Mouse (Mus musculus): ENCODE data around the gene Gm10065. TPM values are rescaled to one million over a fixed set of nuclear protein-coding genes. Genes with fewer than 3 reads are reported as not detected.
A peak's percentile ranks its signal among the peaks of the same experiment; 100 is the strongest.

Gm10065 gene
- polyA plus RNA-seq, 1 experiment from 2014 or later, result not detected

DNA sequence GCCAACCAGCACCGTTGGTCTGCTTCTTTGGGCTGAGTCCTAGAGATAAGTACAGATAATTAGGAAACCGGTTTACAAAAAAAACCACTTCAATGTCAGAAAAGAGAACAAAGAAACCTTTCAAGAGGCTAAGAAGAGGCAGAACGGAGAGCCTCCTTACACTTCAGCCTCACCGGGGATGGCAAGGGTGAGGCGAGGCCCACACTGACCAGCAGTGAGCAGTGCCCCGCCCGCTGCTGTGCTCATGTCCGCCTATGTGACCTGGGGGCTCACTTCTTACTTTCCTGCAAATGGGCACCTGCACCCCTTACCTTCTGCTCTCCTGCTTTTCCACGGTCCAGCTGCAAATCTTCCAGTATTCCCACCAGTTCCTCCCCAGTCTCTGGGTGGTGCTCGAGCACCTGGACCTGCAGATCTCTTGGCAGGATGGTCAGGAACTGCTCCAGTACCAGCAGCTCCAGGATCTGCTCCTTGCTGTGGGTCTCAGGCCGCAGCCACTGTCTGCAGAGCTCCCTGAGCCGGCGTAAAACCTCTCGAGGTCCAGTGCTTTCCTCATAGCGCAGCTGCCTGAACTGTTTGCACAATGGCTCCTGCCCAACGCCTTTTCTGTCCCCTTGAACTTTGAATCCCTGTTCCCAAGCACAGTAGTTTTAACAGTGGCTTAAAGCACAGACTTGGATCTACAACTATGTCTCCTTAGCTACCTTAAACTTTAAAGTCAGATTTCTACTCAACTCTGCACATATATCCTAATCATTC is 31.2 kb downstream of the Gm10065 start:
- Histone ChIP-seq H3K9me3 (ENCODE audit: control insufficient read depth, low read length) (no peaks in the 10 kb centered on the region), H3K4me1 (ENCODE audit: control insufficient read depth, insufficient read depth, low read length) (peaks cover 8% of the 10 kb centered on the region; the same call in 1 of the 2 replicates), H3K36me3 (ENCODE audit: control insufficient read depth, insufficient read depth, low read length) (peaks cover 59% of the 10 kb centered on the region), H3K27ac (replicated peaks; ENCODE audit: low read depth, low read length) (no peak overlapping the region), H3K4me3 (ENCODE audit: low read depth, low read length) (no peak overlapping the region), H3K27me3 (replicated peaks; ENCODE audit: control insufficient read depth, insufficient read depth, low read length) (no peaks in the 10 kb centered on the region), H3K9ac (ENCODE audit: low read depth, low read length) (no peak overlapping the region), H3K4me2 (ENCODE audit: low read depth, low read length) (no peak overlapping the region)
- 81% methylated on average over 16 of the region's 16 CpGs for WGBS
- ATAC-seq (ENCODE audit: low read depth), result no peak
- DNase-seq (ENCODE audit: low spot score), result no peak

DNA sequence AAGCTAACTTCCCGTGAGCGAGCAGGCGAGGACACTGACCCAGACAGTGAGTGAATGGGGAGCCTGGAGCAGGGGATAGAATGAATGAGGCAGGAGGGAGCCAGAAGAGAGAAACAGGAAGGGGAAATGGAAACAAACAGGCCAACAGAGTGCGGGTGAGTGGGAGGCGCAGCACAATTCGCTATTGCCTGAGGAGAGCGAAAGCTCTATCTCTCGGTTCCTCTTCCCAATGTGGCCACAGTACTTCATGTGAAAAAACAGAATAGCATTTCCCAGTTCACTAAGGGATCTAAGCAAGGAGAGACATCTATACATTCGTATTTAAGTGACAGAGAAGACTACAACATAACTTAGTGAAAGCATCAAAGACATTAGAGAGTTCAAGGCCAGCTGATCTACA is 32.4 kb downstream of the Gm10065 start:
- DNase-seq (ENCODE audit: low spot score) (no peak), ATAC-seq (ENCODE audit: low read depth) (no peak)
- Histone ChIP-seq H3K4me1 (ENCODE audit: control insufficient read depth, insufficient read depth, low read length) (no peaks in the 10 kb centered on the region), H3K4me2 (ENCODE audit: low read depth, low read length) (no peak overlapping the region), H3K27ac (replicated peaks; ENCODE audit: low read depth, low read length) (no peak overlapping the region), H3K9ac (ENCODE audit: low read depth, low read length) (no peak overlapping the region), H3K4me3 (ENCODE audit: low read depth, low read length) (no peak overlapping the region), H3K36me3 (ENCODE audit: control insufficient read depth, insufficient read depth, low read length) (peaks cover 59% of the 10 kb centered on the region), H3K27me3 (replicated peaks; ENCODE audit: control insufficient read depth, insufficient read depth, low read length) (no peaks in the 10 kb centered on the region), H3K9me3 (ENCODE audit: control insufficient read depth, low read length) (no peaks in the 10 kb centered on the region)
- WGBS, result 90% methylated on average over 9 of the region's 9 CpGs

DNA sequence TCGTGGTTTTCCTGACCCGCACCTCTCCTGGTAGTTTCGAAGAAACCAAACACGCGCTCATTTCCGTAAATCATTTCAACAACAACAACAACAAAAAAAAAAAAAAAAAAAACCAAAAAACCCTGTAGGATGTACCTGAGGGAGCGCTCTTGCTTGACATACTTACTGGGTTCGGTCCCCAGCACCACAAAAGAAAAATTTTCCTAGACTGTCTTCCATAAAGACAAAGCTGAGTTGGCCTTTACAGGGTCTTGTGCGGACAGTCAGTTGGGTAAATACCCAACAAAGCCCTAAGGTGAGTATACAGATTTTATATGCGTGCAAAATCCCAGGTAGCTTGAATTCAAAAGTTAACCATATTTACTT is 38.1 kb downstream of the Gm10065 start:
- ATAC-seq (ENCODE audit: low read depth), result no peak
- H3K9ac ChIP-seq (ENCODE audit: low read depth, low read length), result peak overlapping the region; percentile 65
- H3K4me2 ChIP-seq (ENCODE audit: low read depth, low read length), result peak overlapping the region; percentile 86
- H3K4me3 ChIP-seq (ENCODE audit: low read depth, low read length), result peak overlapping the region; percentile 46
- DNase-seq (ENCODE audit: low spot score), result no peak
- H3K4me1 ChIP-seq (ENCODE audit: control insufficient read depth, insufficient read depth, low read length), result no peaks in the 10 kb centered on the region
- no peaks in the 10 kb centered on the region for H3K27me3 ChIP-seq (replicated peaks; ENCODE audit: control insufficient read depth, insufficient read depth, low read length)
- H3K27ac ChIP-seq (replicated peaks; ENCODE audit: low read depth, low read length), result peak overlapping the region; percentile 58
- H3K9me3 ChIP-seq (ENCODE audit: control insufficient read depth, low read length), result no peaks in the 10 kb centered on the region
- peaks cover 30% of the 10 kb centered on the region for H3K36me3 ChIP-seq (ENCODE audit: control insufficient read depth, insufficient read depth, low read length)
- 12% methylated on average over 10 of the region's 10 CpGs for WGBS

DNA sequence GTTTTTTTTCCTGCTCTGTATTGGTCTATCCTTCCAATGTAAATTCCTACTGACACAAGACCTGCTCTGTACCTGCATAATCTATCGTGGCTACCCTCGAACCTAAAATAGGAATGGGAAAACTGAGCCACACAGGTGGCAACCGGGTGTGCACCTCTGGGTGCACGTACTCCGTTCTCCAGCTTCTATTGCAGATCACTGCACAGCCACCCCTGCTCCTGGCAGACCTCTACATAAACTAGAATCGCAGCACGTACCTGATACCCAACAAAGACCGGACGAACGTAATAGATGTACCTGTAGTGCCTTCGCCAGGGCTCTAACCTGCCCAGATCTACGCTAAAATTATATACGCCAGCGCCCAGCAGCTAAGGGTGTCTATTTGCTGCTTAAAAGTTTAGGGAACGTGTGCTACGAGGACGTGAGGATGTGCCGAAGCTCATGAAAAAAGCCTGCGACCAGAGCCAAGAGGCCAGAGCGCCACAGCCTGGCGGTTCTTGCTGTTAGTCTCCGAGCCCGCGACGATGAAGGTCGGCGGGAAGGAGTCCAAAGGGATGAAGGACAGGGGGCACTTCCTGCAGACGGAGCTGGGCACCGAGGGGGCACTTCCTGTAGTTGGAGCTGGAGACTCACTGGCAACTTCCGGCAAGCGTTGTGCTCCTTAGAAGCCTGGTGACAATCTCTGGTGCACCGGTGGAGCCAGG is 38.6 kb downstream of the Gm10065 start, which contains the start of gene Pgbd1:
Pgbd1 (minus strand) TSS at position 556 of the 704 bp plus-strand sequence.
- DNase-seq (ENCODE audit: low spot score), result peak; percentile 90
- Histone ChIP-seq H3K27ac (replicated peaks; ENCODE audit: low read depth, low read length) (peak within 1 kb of the TSS; percentile 58), H3K36me3 (ENCODE audit: control insufficient read depth, insufficient read depth, low read length) (peaks cover 25% of the 10 kb centered on the region), H3K4me2 (ENCODE audit: low read depth, low read length) (peak within 1 kb of the TSS; percentile 86), H3K9ac (ENCODE audit: low read depth, low read length) (peak within 1 kb of the TSS; percentile 65), H3K4me3 (ENCODE audit: low read depth, low read length) (peak within 1 kb of the TSS; percentile 46), H3K9me3 (ENCODE audit: control insufficient read depth, low read length) (no peaks in the 10 kb centered on the region), H3K4me1 (ENCODE audit: control insufficient read depth, insufficient read depth, low read length) (no peaks in the 10 kb centered on the region), H3K27me3 (replicated peaks; ENCODE audit: control insufficient read depth, insufficient read depth, low read length) (no peaks in the 10 kb centered on the region)
- peak; percentile 94 for ATAC-seq (ENCODE audit: low read depth)
- 1% methylated on average over 32 of the region's 32 CpGs for WGBS

DNA sequence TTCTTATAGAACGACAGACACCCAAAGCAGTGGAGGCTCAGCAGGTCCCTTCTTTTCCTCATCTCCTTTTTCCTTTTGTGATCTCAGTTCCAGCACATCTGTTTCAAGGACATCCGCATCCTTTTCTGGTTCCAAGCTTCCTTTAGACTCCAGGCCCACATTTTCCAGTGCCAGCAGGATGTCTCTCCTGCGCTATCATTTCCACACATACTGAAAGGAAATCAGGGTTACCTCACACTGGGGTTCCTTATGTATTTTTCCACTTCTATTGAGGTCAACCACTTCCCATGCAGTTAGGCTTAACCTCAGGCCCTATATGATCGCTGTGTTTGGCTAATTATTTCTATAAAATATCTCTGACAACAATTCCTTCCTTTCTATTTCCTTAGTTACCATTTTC is 43.8 kb downstream of the Gm10065 start:
- H3K4me2 ChIP-seq (ENCODE audit: low read depth, low read length), result no peak overlapping the region
- no peaks in the 10 kb centered on the region for H3K4me1 ChIP-seq (ENCODE audit: control insufficient read depth, insufficient read depth, low read length)
- DNase-seq (ENCODE audit: low spot score), result no peak
- no peaks in the 10 kb centered on the region for H3K27me3 ChIP-seq (replicated peaks; ENCODE audit: control insufficient read depth, insufficient read depth, low read length)
- ATAC-seq (ENCODE audit: low read depth), result no peak
- no peak overlapping the region for H3K27ac ChIP-seq (replicated peaks; ENCODE audit: low read depth, low read length)
- no peak overlapping the region for H3K4me3 ChIP-seq (ENCODE audit: low read depth, low read length)
- no peaks in the 10 kb centered on the region for H3K36me3 ChIP-seq (ENCODE audit: control insufficient read depth, insufficient read depth, low read length)
- no peaks in the 10 kb centered on the region for H3K9me3 ChIP-seq (ENCODE audit: control insufficient read depth, low read length)
- 88% methylated on average over 4 of the region's 4 CpGs for WGBS
- H3K9ac ChIP-seq (ENCODE audit: low read depth, low read length), result no peak overlapping the region

MicroRNAs encoded within 50 kb of the gene (microRNA counts, 519-probe panel; counts per million panel counts)
- microRNA mmu-miR-1896, result 2,819 counts per million, percentile 63 among the panel's probes with 10 or more counts

Small RNA genes within 50 kb of the gene (microRNA-seq; reads per million reads assigned to microRNA genes)
- not detected for gene Mir1896 (ENCODE audit: borderline number of aligned reads)

Other genes with a start within 250 kb of the Gm10065 start
- gene Gpx5, start 186.7 kb downstream of the Gm10065 start, polyA plus RNA-seq (2014; fragmentation: Nextera tagmentation; extraction: Ambion mirVana), result not detected in 2 replicates
- not detected in 2 replicates for gene Gpx6, start 167.3 kb downstream of the Gm10065 start, polyA plus RNA-seq (2014; fragmentation: Nextera tagmentation; extraction: Ambion mirVana)
- gene Olfr1367, start 132.5 kb downstream of the Gm10065 start, polyA plus RNA-seq (2014; fragmentation: Nextera tagmentation; extraction: Ambion mirVana), result not detected in 2 replicates
- gene Zscan12, start 116.6 kb downstream of the Gm10065 start, polyA plus RNA-seq (2014; fragmentation: Nextera tagmentation; extraction: Ambion mirVana), result 11.1 and 12.7 TPM in 2 replicates
- 62.9 and 70.1 TPM in 2 replicates for gene Zkscan3, start 76.7 kb downstream of the Gm10065 start, polyA plus RNA-seq (2014; fragmentation: Nextera tagmentation; extraction: Ambion mirVana)
- gene Pgbd1, start 38.4 kb downstream of the Gm10065 start, polyA plus RNA-seq (2014; fragmentation: Nextera tagmentation; extraction: Ambion mirVana), result 2.3 and 2.5 TPM in 2 replicates
- gene Zscan26, start 25.7 kb downstream of the Gm10065 start, polyA plus RNA-seq (2014; fragmentation: Nextera tagmentation; extraction: Ambion mirVana), result 14.1 and 14.9 TPM in 2 replicates
- 2.7 and 2.9 TPM in 2 replicates for gene Nkapl, start 10.9 kb downstream of the Gm10065 start, polyA plus RNA-seq (2014; fragmentation: Nextera tagmentation; extraction: Ambion mirVana)
- gene Zkscan4, start 534 bp downstream of the Gm10065 start, polyA plus RNA-seq (2014; fragmentation: Nextera tagmentation; extraction: Ambion mirVana), result 3.3 and 3.4 TPM in 2 replicates
- gene AK157302, start 15.8 kb upstream of the Gm10065 start, polyA plus RNA-seq (2014; fragmentation: Nextera tagmentation; extraction: Ambion mirVana), result 0.11 and 0.79 TPM in 2 replicates
- 5.9 and 6.8 TPM in 2 replicates for gene Gm11273, start 22.0 kb upstream of the Gm10065 start, polyA plus RNA-seq (2014; fragmentation: Nextera tagmentation; extraction: Ambion mirVana)
- gene Zkscan8, start 51.7 kb upstream of the Gm10065 start, polyA plus RNA-seq (2014; fragmentation: Nextera tagmentation; extraction: Ambion mirVana), result 8.5 and 9.8 TPM in 2 replicates
- gene Olfr1366, start 63.4 kb upstream of the Gm10065 start, polyA plus RNA-seq (2014; fragmentation: Nextera tagmentation; extraction: Ambion mirVana), result 0.14 and 0.28 TPM in 2 replicates
- 0.12 TPM in 1 of 2 replicates, not detected in the other for gene Olfr1535, start 80.5 kb upstream of the Gm10065 start, polyA plus RNA-seq (2014; fragmentation: Nextera tagmentation; extraction: Ambion mirVana)
- not detected in 2 replicates for gene Olfr1364, start 102.3 kb upstream of the Gm10065 start, polyA plus RNA-seq (2014; fragmentation: Nextera tagmentation; extraction: Ambion mirVana)
- not detected in 2 replicates for gene Olfr1362, start 134.6 kb upstream of the Gm10065 start, polyA plus RNA-seq (2014; fragmentation: Nextera tagmentation; extraction: Ambion mirVana)
- not detected in 2 replicates for gene Olfr11, start 163.1 kb upstream of the Gm10065 start, polyA plus RNA-seq (2014; fragmentation: Nextera tagmentation; extraction: Ambion mirVana)
- gene Olfr1361, start 183.9 kb upstream of the Gm10065 start, polyA plus RNA-seq (2014; fragmentation: Nextera tagmentation; extraction: Ambion mirVana), result 0.12 and 0.25 TPM in 2 replicates
- gene Olfr1360, start 198.0 kb upstream of the Gm10065 start, polyA plus RNA-seq (2014; fragmentation: Nextera tagmentation; extraction: Ambion mirVana), result not detected in 2 replicates
- gene Olfr1359, start 218.7 kb upstream of the Gm10065 start, polyA plus RNA-seq (2014; fragmentation: Nextera tagmentation; extraction: Ambion mirVana), result 0.31 TPM in 1 of 2 replicates, not detected in the other
- 1.4 and 1.8 TPM in 2 replicates for gene Hist1h2bl, start 236.7 kb upstream of the Gm10065 start, polyA plus RNA-seq (2014; fragmentation: Nextera tagmentation; extraction: Ambion mirVana)
- gene Hist1h2ai, start 237.0 kb upstream of the Gm10065 start, polyA plus RNA-seq (2014; fragmentation: Nextera tagmentation; extraction: Ambion mirVana), result 10.8 and 14.8 TPM in 2 replicates
- 9.5 and 9.6 TPM in 2 replicates for gene Hist1h3h, start 238.2 kb upstream of the Gm10065 start, polyA plus RNA-seq (2014; fragmentation: Nextera tagmentation; extraction: Ambion mirVana)
- 2.2 and 2.9 TPM in 2 replicates for gene Hist1h2bm, start 242.6 kb upstream of the Gm10065 start, polyA plus RNA-seq (2014; fragmentation: Nextera tagmentation; extraction: Ambion mirVana)

All from embryonic facial prominence, embryonic 14.5 days (tissue).